Mouse (Mus musculus) bone marrow, adult 2 months (tissue): Measurements from ENCODE around the gene Unc93a2.
"Not testable (repeated sequence)": the region's sequence is repeated elsewhere in the genome, so short reads cannot be mapped to it uniquely, and the experiment has no call there.

ENCODE experiments used
- CTCF ChIP-seq: fragments of 200-500 bp; IDR thresholded peaks from 2 replicates; pipeline ENCODE4 v1.5.1; 2011; ENCODE audit warnings: low read length, control low read depth; ENCODE audit not compliant: control insufficient read depth, insufficient read depth
- POLR2A ChIP-seq: fragments of 200-500 bp; IDR thresholded peaks from 2 replicates; pipeline ENCODE4 v1.6.1; 2011; ENCODE audit warnings: low read depth, mild to moderate bottlenecking, control low read depth, low read length, borderline replicate concordance; ENCODE audit not compliant: control insufficient read depth

DNA sequence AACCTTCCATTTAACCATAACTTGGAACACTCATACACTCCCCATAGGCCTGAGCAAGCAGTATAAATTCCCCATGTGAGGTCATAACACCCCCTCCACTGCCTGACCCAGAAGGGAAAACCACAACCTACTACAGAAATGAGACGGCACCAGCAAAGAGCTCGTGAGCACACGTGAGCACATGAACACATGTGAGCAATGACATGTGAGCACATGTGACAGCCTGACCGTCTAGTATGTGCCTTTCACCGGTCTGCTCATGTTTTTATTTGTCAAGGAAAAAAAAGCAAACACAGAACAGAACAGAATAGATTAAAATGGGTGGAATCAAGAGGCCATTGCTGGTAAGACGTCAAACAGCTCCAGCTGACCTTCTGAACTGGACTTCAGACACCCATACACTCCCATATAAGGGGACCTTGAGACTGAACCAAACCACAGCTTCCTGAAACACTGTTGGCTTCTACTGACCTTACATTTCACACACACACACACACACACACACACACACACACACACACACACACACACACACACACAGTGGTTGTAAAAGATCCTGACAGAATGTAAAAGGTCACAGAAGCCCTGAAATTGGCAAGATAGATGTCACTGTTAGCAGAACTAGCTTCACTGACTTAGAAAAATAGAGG, 13.1 kb upstream of the Unc93a2 start:
- not testable (repeated sequence) for TF ChIP-seq CTCF, POLR2A
